Mouse (Mus musculus) MEL (cell line): ENCODE measurements around the gene Hpse. TPM values are rescaled to one million over a fixed set of nuclear protein-coding genes. Genes with fewer than 3 reads are reported as not detected.

Experiments used
- DNase-seq: peaks from one replicate; pipeline ENCODE4 v3.0.0; 2011; ENCODE audit warnings: low read depth, low spot score
- H3K27ac ChIP-seq: 2 replicates; pipeline ENCODE4 v1.5.1; 2012; ENCODE audit warnings: low read depth, mild to moderate bottlenecking, control low read depth, low read length, moderate library complexity; ENCODE audit not compliant: control insufficient read depth
- H3K27me3 ChIP-seq, 2 experiments: fragments of 150-350 bp in 1 of 2; sonication (generic) in 1 of 2; 2 replicates each; pipeline ENCODE4 v1.6.1; 2012; ENCODE audit warnings: low read length in 2 of 2, mild to moderate bottlenecking in 2 of 2, improper control_type of control experiment in 1 of 2, moderate library complexity in 1 of 2; ENCODE audit not compliant: insufficient read depth in 2 of 2, control insufficient read depth in 1 of 2
- H3K36me3 ChIP-seq, 2 experiments: 2 replicates each; pipeline ENCODE4 v1.6.1; 2012 to 2014; ENCODE audit warnings: low read length in 2 of 2, improper control_type of control experiment in 1 of 2, inconsistent platforms in 1 of 2, mild to moderate bottlenecking in 1 of 2; ENCODE audit not compliant: insufficient read depth in 2 of 2, control insufficient read depth in 1 of 2
- H3K4me1 ChIP-seq, 2 experiments: fragments of 150-350 bp in 1 of 2; sonication (generic) in 1 of 2; 2 replicates each; pipeline ENCODE4 v1.6.1; 2012; ENCODE audit warnings: low read length in 2 of 2, improper control_type of control experiment in 1 of 2, mild to moderate bottlenecking in 1 of 2; ENCODE audit not compliant: insufficient read depth in 2 of 2, control insufficient read depth in 1 of 2
- H3K4me3 ChIP-seq, 2 experiments: fragments of 150-350 bp in 1 of 2; sonication (generic) in 1 of 2; 2 replicates each; pipeline ENCODE4 v1.5.1; 2012; ENCODE audit warnings: low read depth in 2 of 2, low read length in 2 of 2, mild to moderate bottlenecking in 2 of 2, moderate library complexity in 2 of 2, control low read depth in 1 of 2, improper control_type of control experiment in 1 of 2; ENCODE audit not compliant: control insufficient read depth in 1 of 2, insufficient read depth in 1 of 2
- H3K79me2 ChIP-seq: 2 replicates; pipeline ENCODE4 v1.6.1; 2012; ENCODE audit warnings: mild to moderate bottlenecking, low read length, moderate library complexity; ENCODE audit not compliant: control insufficient read depth, poor library complexity, insufficient read depth
- H3K9ac ChIP-seq: 2 replicates; pipeline ENCODE4 v1.6.1; 2012; ENCODE audit warnings: low read depth, mild to moderate bottlenecking, control low read depth, low read length, moderate library complexity; ENCODE audit not compliant: control insufficient read depth, poor library complexity, severe bottlenecking
- H3K9me3 ChIP-seq: fragments of 150-350 bp; sonication (generic); replicated peaks from 2 replicates; pipeline ENCODE4 v1.6.1; 2012; ENCODE audit warnings: mild to moderate bottlenecking, low read length, improper control_type of control experiment, moderate library complexity; ENCODE audit not compliant: insufficient read depth
- CHD2 ChIP-seq: IDR thresholded peaks from 2 replicates; pipeline ENCODE4 v1.6.1; 2011; ENCODE audit warnings: low read length, improper control_type of control experiment
- E2F4 ChIP-seq: IDR thresholded peaks from 2 replicates; pipeline ENCODE4 v1.6.1; 2011; ENCODE audit warnings: low read depth, low read length, improper control_type of control experiment, borderline replicate concordance
- ETS1 ChIP-seq: IDR thresholded peaks from 2 replicates; pipeline ENCODE4 v1.6.1; 2012; ENCODE audit warnings: low read depth, mild to moderate bottlenecking, inconsistent platforms, low read length, improper control_type of control experiment, moderate library complexity
- GABPA ChIP-seq: IDR thresholded peaks from 2 replicates; pipeline ENCODE4 v1.6.1; 2012; ENCODE audit warnings: low read depth, mild to moderate bottlenecking, inconsistent platforms, low read length, improper control_type of control experiment, moderate library complexity
- KAT2A ChIP-seq: conservative IDR thresholded peaks from 2 replicates; pipeline ENCODE4 v1.6.1; 2012; ENCODE audit warnings: low read depth, low read length, improper control_type of control experiment, inconsistent platforms
- MAFK ChIP-seq: IDR thresholded peaks from 2 replicates; pipeline ENCODE4 v1.6.1; 2011; ENCODE audit warnings: low read depth, mild to moderate bottlenecking, low read length, improper control_type of control experiment, borderline replicate concordance
- MAX ChIP-seq: IDR thresholded peaks from 2 replicates; pipeline ENCODE4 v1.6.1; 2011; ENCODE audit warnings: low read length, improper control_type of control experiment
- MXI1 ChIP-seq: IDR thresholded peaks from 2 replicates; pipeline ENCODE4 v1.6.1; 2011; ENCODE audit warnings: mild to moderate bottlenecking, low read depth, low read length, improper control_type of control experiment
- NELFE ChIP-seq: IDR thresholded peaks from 2 replicates; pipeline ENCODE4 v1.6.1; 2011; ENCODE audit warnings: low read depth, low read length, improper control_type of control experiment
- NRF1 ChIP-seq: IDR thresholded peaks from 2 replicates; pipeline ENCODE4 v1.6.1; 2014; ENCODE audit warnings: low read depth, mild to moderate bottlenecking, inconsistent platforms, low read length, improper control_type of control experiment, moderate library complexity; ENCODE audit not compliant: poor library complexity, insufficient read depth, severe bottlenecking
- POLR2AphosphoS2 ChIP-seq: IDR thresholded peaks from 2 replicates; pipeline ENCODE4 v1.6.1; 2011; ENCODE audit warnings: low read length, improper control_type of control experiment
- POLR2AphosphoS5 ChIP-seq: IDR thresholded peaks from 2 replicates; pipeline ENCODE4 v1.6.1; 2012; ENCODE audit warnings: low read depth, borderline replicate concordance, mild to moderate bottlenecking, inconsistent platforms, low read length, moderate library complexity, mixed read lengths
- TAL1 ChIP-seq: IDR thresholded peaks from 2 replicates; pipeline ENCODE4 v1.6.1; 2012; ENCODE audit warnings: mild to moderate bottlenecking, inconsistent platforms, low read length, moderate library complexity, mixed read lengths
- UBTF ChIP-seq: IDR thresholded peaks from 2 replicates; pipeline ENCODE4 v1.6.1; 2012; ENCODE audit warnings: low read depth, mild to moderate bottlenecking, inconsistent platforms, low read length, improper control_type of control experiment, moderate library complexity, borderline replicate concordance; ENCODE audit not compliant: insufficient read depth
- ZC3H11A ChIP-seq: IDR thresholded peaks from 2 replicates; pipeline ENCODE4 v1.6.1; 2012; ENCODE audit warnings: low read depth, mild to moderate bottlenecking, inconsistent platforms, low read length, improper control_type of control experiment
- ZKSCAN1 ChIP-seq: IDR thresholded peaks from 2 replicates; pipeline ENCODE4 v1.6.1; 2012; ENCODE audit warnings: low read depth, mild to moderate bottlenecking, inconsistent platforms, low read length, improper control_type of control experiment, moderate library complexity
- ZMIZ1 ChIP-seq: IDR thresholded peaks from 2 replicates; pipeline ENCODE4 v1.6.1; 2012; ENCODE audit warnings: low read depth, mild to moderate bottlenecking, inconsistent platforms, low read length, improper control_type of control experiment, moderate library complexity
- polyA plus RNA-seq, 2 experiments: library from polyadenylated mRNA; stranded (reverse) in 1 of 2; unstranded in 1 of 2; fragments of >175 nt in 1 of 2; fragments of >200 nt in 1 of 2; gene quantifications; 2 replicates each; pipeline versions ENCODE4 v1.2.1 to v1.2.4; 2012; ENCODE audit warnings: low replicate concordance in 2 of 2, low read depth in 1 of 2; ENCODE audit not compliant: insufficient read length in 2 of 2, insufficient read depth in 1 of 2, missing spikeins in 1 of 2
- total RNA-seq: library from RNA; depleted of rRNA; stranded (reverse); fragments of 300-350 nt; gene quantifications from 2 replicates; pipeline ENCODE4 v1.2.3, GENCODE M21; 2012

Hpse gene
- total and polyA plus RNA-seq, 3 experiments, result 0.03 TPM; not detected in 2

DNA sequence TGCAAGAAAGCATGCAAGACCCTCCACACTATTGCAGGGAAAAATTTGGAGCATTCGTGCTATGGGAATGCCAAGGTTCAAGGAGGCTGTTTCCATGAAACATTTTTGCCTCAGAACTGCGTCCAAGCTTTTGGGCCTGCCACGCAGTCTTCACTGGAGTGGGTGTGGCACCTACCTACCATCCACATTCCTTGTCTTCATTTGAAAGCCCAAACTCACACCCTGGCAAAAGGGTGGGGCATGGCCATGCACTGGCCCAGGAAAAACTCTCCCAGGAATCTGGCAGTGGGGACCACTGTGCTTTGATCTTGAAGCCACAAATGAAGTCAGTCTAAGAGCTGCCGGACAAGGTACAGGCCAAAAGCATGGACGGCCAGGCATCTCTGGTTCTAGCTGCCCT lies 38.6 kb upstream of the Hpse start:
- H3K9me3 ChIP-seq, result no peaks in the 10 kb centered on the region
- TF ChIP-seq ETS1 (no peak), E2F4 (no peak), NRF1 (no peak), CHD2 (no peak), UBTF (no peak), POLR2AphosphoS2 (no peak), GABPA (no peak), POLR2AphosphoS5 (no peak), MXI1 (no peak), MAFK (no peak), TAL1 (no peak), ZMIZ1 (no peak), KAT2A (no peak)
- no peaks in the 10 kb centered on the region for H3K79me2 ChIP-seq
- H3K9ac ChIP-seq, result no peak overlapping the region
- peaks cover 0 to 5% of the 10 kb centered on the region in 2 experiments; a peak in 2 of 4 replicates for H3K36me3 ChIP-seq
- H3K4me3 ChIP-seq, result no peak overlapping the region
- no peak for DNase-seq
- no peaks in the 10 kb centered on the region for H3K27me3 ChIP-seq
- no peaks in the 10 kb centered on the region for H3K4me1 ChIP-seq
- H3K27ac ChIP-seq, result no peak overlapping the region

DNA sequence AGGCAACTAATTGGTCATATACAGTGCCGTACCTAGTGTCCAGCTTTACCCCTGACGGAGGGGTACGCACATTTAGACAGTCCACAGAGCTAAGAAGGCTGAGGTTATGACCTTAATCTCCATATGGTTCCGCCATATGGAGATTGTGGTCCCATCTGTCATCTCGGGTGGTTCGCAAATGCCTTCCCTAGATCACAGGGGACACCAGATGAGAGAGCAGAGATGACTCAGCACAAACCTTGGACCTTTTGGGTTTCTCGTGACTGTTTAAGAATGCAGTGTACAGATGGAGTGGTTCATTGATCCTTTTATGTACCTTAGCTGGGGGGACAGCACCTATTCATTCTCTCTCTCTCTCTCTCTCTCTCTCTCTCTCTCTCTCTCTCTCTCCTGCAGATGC lies 33.9 kb upstream of the Hpse start:
- H3K9ac ChIP-seq, result no peak overlapping the region
- peaks cover 0 to 3% of the 10 kb centered on the region in 2 experiments; a peak in 2 of 4 replicates for H3K4me1 ChIP-seq
- H3K27me3 ChIP-seq, result no peaks in the 10 kb centered on the region
- no peak overlapping the region for H3K27ac ChIP-seq
- no peaks in the 10 kb centered on the region for H3K9me3 ChIP-seq
- no peak for TF ChIP-seq ZMIZ1
- no peak for TF ChIP-seq NRF1
- no peak for TF ChIP-seq ZKSCAN1
- TF ChIP-seq ZC3H11A, result no peak
- TF ChIP-seq UBTF, result no peak
- TF ChIP-seq TAL1, result no peak
- no peak for TF ChIP-seq MXI1
- TF ChIP-seq MAX, result no peak
- no peak for TF ChIP-seq NELFE
- DNase-seq, result no peak
- H3K36me3 ChIP-seq, result no peaks in the 10 kb centered on the region
- H3K79me2 ChIP-seq, result no peaks in the 10 kb centered on the region
- H3K4me3 ChIP-seq, result no peak overlapping the region
